Mouse (Mus musculus) layer of hippocampus, postnatal 14 days (tissue): ENCODE measurements around the gene Macc1. TPM values are rescaled to one million over a fixed set of nuclear protein-coding genes. Genes with fewer than 3 reads are reported as not detected.
"Not testable (repeated sequence)": the region's sequence is repeated elsewhere in the genome, so short reads cannot be mapped to it uniquely, and the experiment has no call there.

ENCODE experiments used
- DNase-seq, 2 experiments: peaks; one replicate each; pipeline ENCODE4 v3.0.0; 2021 to 2022; ENCODE audit warnings: low spot score in 2 of 2, mixed read lengths in 1 of 2
- long read RNA-seq, 2 experiments: library from polyadenylated mRNA; stranded (forward); transcript quantifications; one replicate each; pipeline ENCODE4 v2.0.0; 2021
- total RNA-seq, 2 experiments: library from RNA; stranded (reverse); gene quantifications; 2 replicates each; pipeline ENCODE4 v1.2.3; 2021

Gene Macc1
- not detected for total RNA-seq
- long read RNA-seq, experiment 1 = 0 reads
- long read RNA-seq, experiment 2, partial matches to known transcripts = 0 of 1 reads
- long read RNA-seq, experiment 2, other reads (novel, unspliced or antisense) = 1 of 1 reads

GRCm38 (mm10) chr12:119313970-119314369, at the start of gene Macc1:
Gene Macc1 (plus strand): TSS chr12:119314270.
- no peak for DNase-seq

GRCm38 (mm10) chr12:119264506-119264905, 49.6 kb upstream of the Macc1 start:
- no peak for DNase-seq

GRCm38 (mm10) chr12:119268723-119269122, 45.3 kb upstream of the Macc1 start:
- DNase-seq = no peak

- no peak for DNase-seq
These were observed 44.0 kb upstream of the Macc1 start for GRCm38 (mm10) chr12:119270036-119270435.

GRCm38 (mm10) chr12:119271964-119272363, 42.1 kb upstream of the Macc1 start:
- no peak for DNase-seq

GRCm38 (mm10) chr12:119273605-119274004, 40.5 kb upstream of the Macc1 start:
- no peak for DNase-seq

GRCm38 (mm10) chr12:119276282-119276681, 37.8 kb upstream of the Macc1 start:
- no peak for DNase-seq

GRCm38 (mm10) chr12:119291618-119292017, 22.5 kb upstream of the Macc1 start:
- DNase-seq = no peak

GRCm38 (mm10) chr12:119303618-119304017, 10.5 kb upstream of the Macc1 start:
- DNase-seq = no peak

- DNase-seq = no peak
These were observed 881 bp upstream of the Macc1 start for GRCm38 (mm10) chr12:119313014-119313763.

- DNase-seq = no peak
These were observed 4.7 kb downstream of the Macc1 start for GRCm38 (mm10) chr12:119318799-119319198.

GRCm38 (mm10) chr12:119325400-119325799, 11.3 kb downstream of the Macc1 start:
- DNase-seq = no peak

- DNase-seq = no peak
These were observed 16.6 kb downstream of the Macc1 start for GRCm38 (mm10) chr12:119330644-119331043.

GRCm38 (mm10) chr12:119333376-119333775, 19.3 kb downstream of the Macc1 start:
- no peak for DNase-seq

GRCm38 (mm10) chr12:119352579-119352978, 38.5 kb downstream of the Macc1 start:
- DNase-seq = not testable (repeated sequence)

GRCm38 (mm10) chr12:119357418-119358241, 43.6 kb downstream of the Macc1 start:
- DNase-seq = peak; percentile 9 to 51

- no peak for DNase-seq
These were observed 44.1 kb downstream of the Macc1 start for GRCm38 (mm10) chr12:119358242-119358515.

- no peak for DNase-seq
These were observed 51.0 kb downstream of the Macc1 start for GRCm38 (mm10) chr12:119365041-119365440.

GRCm38 (mm10) chr12:119369832-119370231, 55.8 kb downstream of the Macc1 start:
- no peak for DNase-seq

GRCm38 (mm10) chr12:119372359-119372758, 58.3 kb downstream of the Macc1 start:
- DNase-seq = no peak

- no peak for DNase-seq
These were observed 62.8 kb downstream of the Macc1 start for GRCm38 (mm10) chr12:119376879-119377278.

- no peak for DNase-seq
These were observed 67.8 kb downstream of the Macc1 start for GRCm38 (mm10) chr12:119381839-119382238.
